Mouse (Mus musculus) spleen, postnatal 4 days (tissue): Measurements from ENCODE around the gene Fbxl5.

Experiments
- DNase-seq, 2 experiments: peaks; one replicate each; pipeline ENCODE4 v3.0.0; 2022; ENCODE audit warnings: low spot score in 2 of 2

Fbxl5 gene

GRCm38 (mm10) chr5:43781977-43782930, 39.2 kb downstream of the Fbxl5 start:
- peak; percentile 76 to 90 for DNase-seq

GRCm38 (mm10) chr5:43781423-43781976, 39.9 kb downstream of the Fbxl5 start:
- peak; percentile 34 to 77 for DNase-seq

GRCm38 (mm10) chr5:43778583-43778982, 42.9 kb downstream of the Fbxl5 start:
- no peak for DNase-seq

- no peak for DNase-seq
Observed at GRCm38 (mm10) chr5:43776993-43777392, 44.4 kb downstream of the Fbxl5 start.

GRCm38 (mm10) chr5:43776407-43776806, 45.0 kb downstream of the Fbxl5 start:
- no peak for DNase-seq

- no peak for DNase-seq
Observed at GRCm38 (mm10) chr5:43771555-43771954, 49.9 kb downstream of the Fbxl5 start.

- DNase-seq: no peak
Observed at GRCm38 (mm10) chr5:43770618-43771354, 50.7 kb downstream of the Fbxl5 start.

- DNase-seq: no peak
Observed at GRCm38 (mm10) chr5:43749092-43749491, 72.3 kb downstream of the Fbxl5 start.

- no peak for DNase-seq
Observed at GRCm38 (mm10) chr5:43748039-43748438, 73.4 kb downstream of the Fbxl5 start.

GRCm38 (mm10) chr5:43745156-43745555, 76.3 kb downstream of the Fbxl5 start:
- no peak for DNase-seq

- no peak for DNase-seq
Observed at GRCm38 (mm10) chr5:43744187-43744586, 77.3 kb downstream of the Fbxl5 start.

- no peak for DNase-seq
Observed at GRCm38 (mm10) chr5:43732381-43732780, 89.1 kb downstream of the Fbxl5 start.

GRCm38 (mm10) chr5:43728375-43729165, 92.9 kb downstream of the Fbxl5 start:
- no peak for DNase-seq

GRCm38 (mm10) chr5:43723830-43724229, 97.6 kb downstream of the Fbxl5 start:
- DNase-seq: no peak

- DNase-seq: no peak
Observed at GRCm38 (mm10) chr5:43722452-43722783, 99.0 kb downstream of the Fbxl5 start.

GRCm38 (mm10) chr5:43721538-43722451, 99.6 kb downstream of the Fbxl5 start:
- DNase-seq: no peak

GRCm38 (mm10) chr5:43699240-43699639, 122.2 kb downstream of the Fbxl5 start:
- no peak for DNase-seq

- no peak for DNase-seq
Observed at GRCm38 (mm10) chr5:43697133-43697532, 124.3 kb downstream of the Fbxl5 start.
